Mouse (Mus musculus): Measurements from ENCODE around the gene Nbeal2. TPM values are rescaled to one million over a fixed set of nuclear protein-coding genes. Genes with fewer than 3 reads are reported as not detected.

Nbeal2 gene
- total and polyA plus RNA-seq, 2 experiments from 2014 or later: 2.0 to 17.6 TPM

DNA sequence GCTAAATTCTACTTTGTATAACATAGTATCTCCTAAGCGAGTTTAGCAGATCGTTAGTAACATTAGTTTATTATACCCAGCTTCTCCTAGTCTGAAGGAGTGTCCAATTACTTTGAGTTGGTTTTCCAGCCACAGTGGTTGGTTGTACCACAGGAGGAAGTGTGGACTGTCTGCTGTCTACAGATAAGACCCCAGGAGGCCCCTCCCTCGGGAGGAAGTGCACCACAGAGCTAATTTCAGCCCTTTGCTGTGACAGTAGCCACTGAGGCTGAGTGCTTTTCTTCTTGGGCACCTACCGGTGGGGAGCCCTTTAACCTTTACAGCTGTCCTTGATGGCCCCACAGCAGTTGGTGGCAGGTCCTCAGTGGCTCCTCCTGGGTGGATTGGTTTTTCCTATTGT lies 12.0 kb upstream of the Nbeal2 start:
- DNase-seq (no peak), ATAC-seq (no peak)
- Histone ChIP-seq H3K36me3 (ENCODE audit: insufficient read depth) (no peaks in the 10 kb centered on the region), H3K4me1 (ENCODE audit: insufficient read depth) (no peaks in the 10 kb centered on the region), H3K27ac (ENCODE audit: low read depth, low read length) (no peak overlapping the region), H3K27me3 (ENCODE audit: insufficient read depth, low read length) (no peaks in the 10 kb centered on the region), H3K4me2 (ENCODE audit: low read depth) (no peak overlapping the region), H3K9ac (0 out of 2 replicates have a peak overlapping the region, but pooled peaks have one; percentile 14), H3K4me3 (ENCODE audit: low read depth, low read length) (no peak overlapping the region), H3K9me3 (ENCODE audit: low read length) (no peaks in the 10 kb centered on the region)
- WGBS: 20% methylated on average over 4 of the region's 4 CpGs
- TF ChIP-seq CTCF (IDR thresholded peaks at IDR 0.05; ENCODE audit: low read depth): no peak

DNA sequence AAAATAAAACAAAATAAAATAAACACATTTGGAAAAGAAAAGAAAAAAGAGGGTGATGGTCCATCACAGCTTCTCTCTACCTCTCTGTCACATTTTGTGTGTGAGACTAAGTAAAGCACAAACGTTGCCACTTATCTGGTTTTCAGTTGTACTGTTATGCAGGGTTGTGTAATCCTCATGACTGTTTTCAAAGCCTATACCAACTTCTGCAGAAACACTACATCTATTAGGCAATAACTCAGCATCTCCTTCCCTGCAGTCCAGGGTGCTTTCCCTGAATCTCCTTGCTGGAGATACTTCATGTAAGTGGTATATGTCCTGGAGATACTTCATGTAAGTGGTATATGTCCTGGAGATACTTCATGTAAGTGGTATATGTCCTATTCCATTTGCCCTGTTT lies 8.9 kb upstream of the Nbeal2 start:
- no peaks in the 10 kb centered on the region for H3K4me1 ChIP-seq (ENCODE audit: insufficient read depth)
- H3K4me3 ChIP-seq (ENCODE audit: low read depth, low read length): no peak overlapping the region
- no peak overlapping the region for H3K9ac ChIP-seq
- 91% methylated on average over 1 of the region's 1 CpGs for WGBS
- DNase-seq (no peak), ATAC-seq (no peak)
- no peaks in the 10 kb centered on the region for H3K9me3 ChIP-seq (ENCODE audit: low read length)
- H3K27ac ChIP-seq (ENCODE audit: low read depth, low read length): no peak overlapping the region
- H3K4me2 ChIP-seq (ENCODE audit: low read depth): no peak overlapping the region
- no peaks in the 10 kb centered on the region for H3K27me3 ChIP-seq (ENCODE audit: insufficient read depth, low read length)
- TF ChIP-seq CTCF (IDR thresholded peaks at IDR 0.05; ENCODE audit: low read depth): no peak
- 0 out of 2 replicates have a peak, but pooled peaks cover 3% of the 10 kb centered on the region for H3K36me3 ChIP-seq (ENCODE audit: insufficient read depth)

- no peaks in the 10 kb centered on the region for H3K4me1 ChIP-seq (ENCODE audit: insufficient read depth)
- no peak for ATAC-seq
- H3K4me3 ChIP-seq (ENCODE audit: low read depth, low read length): no peak overlapping the region
- no peak overlapping the region for H3K27ac ChIP-seq (ENCODE audit: low read depth, low read length)
- no peak overlapping the region for H3K9ac ChIP-seq
- no peak for TF ChIP-seq CTCF (IDR thresholded peaks at IDR 0.05; ENCODE audit: low read depth)
- H3K9me3 ChIP-seq (ENCODE audit: low read length): no peaks in the 10 kb centered on the region
- H3K27me3 ChIP-seq (ENCODE audit: insufficient read depth, low read length): no peaks in the 10 kb centered on the region
- 0 out of 2 replicates have a peak, but pooled peaks cover 3% of the 10 kb centered on the region for H3K36me3 ChIP-seq (ENCODE audit: insufficient read depth)
- H3K4me2 ChIP-seq (ENCODE audit: low read depth): no peak overlapping the region
- 77% methylated on average over 7 of the region's 7 CpGs for WGBS
- no peak for DNase-seq
Observed at GRCm38 (mm10) chr9:110660856-110661612, 7.1 kb upstream of the Nbeal2 start.

- DNase-seq (no peak), ATAC-seq (no peak)
- Histone ChIP-seq H3K4me1 (ENCODE audit: insufficient read depth) (0 out of 2 replicates have a peak, but pooled peaks cover 3% of the 10 kb centered on the region), H3K27me3 (ENCODE audit: insufficient read depth, low read length) (no peaks in the 10 kb centered on the region), H3K9me3 (ENCODE audit: low read length) (no peaks in the 10 kb centered on the region), H3K36me3 (ENCODE audit: insufficient read depth) (0 out of 2 replicates have a peak, but pooled peaks cover 3% of the 10 kb centered on the region), H3K4me3 (ENCODE audit: low read depth, low read length) (no peak overlapping the region), H3K9ac (no peak overlapping the region), H3K27ac (ENCODE audit: low read depth, low read length) (no peak overlapping the region), H3K4me2 (ENCODE audit: low read depth) (no peak overlapping the region)
- 81% methylated on average over 2 of the region's 2 CpGs for WGBS
- TF ChIP-seq CTCF (IDR thresholded peaks at IDR 0.05; ENCODE audit: low read depth): no peak
Observed at GRCm38 (mm10) chr9:110660208-110660607, 6.2 kb upstream of the Nbeal2 start.

GRCm38 (mm10) chr9:110659521-110659920 lies 5.6 kb upstream of the Nbeal2 start:
- TF ChIP-seq CTCF (IDR thresholded peaks at IDR 0.05; ENCODE audit: low read depth): no peak
- Histone ChIP-seq H3K4me2 (ENCODE audit: low read depth) (no peak overlapping the region), H3K27ac (ENCODE audit: low read depth, low read length) (no peak overlapping the region), H3K27me3 (ENCODE audit: insufficient read depth, low read length) (no peaks in the 10 kb centered on the region), H3K4me1 (ENCODE audit: insufficient read depth) (0 out of 2 replicates have a peak, but pooled peaks cover 3% of the 10 kb centered on the region), H3K9me3 (ENCODE audit: low read length) (no peaks in the 10 kb centered on the region), H3K4me3 (ENCODE audit: low read depth, low read length) (no peak overlapping the region), H3K36me3 (ENCODE audit: insufficient read depth) (0 out of 2 replicates have a peak, but pooled peaks cover 3% of the 10 kb centered on the region), H3K9ac (no peak overlapping the region)
- ATAC-seq (no peak), DNase-seq (no peak)
- 94% methylated on average over 12 of the region's 12 CpGs for WGBS

GRCm38 (mm10) chr9:110657474-110658078 lies 3.6 kb upstream of the Nbeal2 start:
- Histone ChIP-seq H3K4me1 (ENCODE audit: insufficient read depth) (peaks cover 3% of the 10 kb centered on the region; the same call in 1 of the 2 replicates), H3K4me3 (ENCODE audit: low read depth, low read length) (peak overlapping the region; percentile 75)

More at GRCm38 (mm10) chr9:110657474-110658078, 3.6 kb upstream of the Nbeal2 start:
- no peak for ATAC-seq
- no peak overlapping the region for H3K27ac ChIP-seq (ENCODE audit: low read depth, low read length)
- 76% methylated on average over 13 of the region's 13 CpGs for WGBS
- H3K9ac ChIP-seq: peak overlapping the region; percentile 90
- no peaks in the 10 kb centered on the region for H3K27me3 ChIP-seq (ENCODE audit: insufficient read depth, low read length)
- TF ChIP-seq CTCF (IDR thresholded peaks at IDR 0.05; ENCODE audit: low read depth): no peak
- H3K36me3 ChIP-seq (ENCODE audit: insufficient read depth): 0 out of 2 replicates have a peak, but pooled peaks cover 3% of the 10 kb centered on the region
- DNase-seq: no peak
- H3K9me3 ChIP-seq (ENCODE audit: low read length): no peaks in the 10 kb centered on the region
- H3K4me2 ChIP-seq (ENCODE audit: low read depth): peak overlapping the region; percentile 70

Measured in forebrain, postnatal 0 days (tissue).